Mouse (Mus musculus) brain, embryonic 14.5 days (tissue): ENCODE measurements around the gene Nectin1.

Experiments used
- CTCF ChIP-seq: fragments of 200-500 bp; IDR thresholded peaks from 2 replicates; pipeline ENCODE4 v1.5.1; 2012; ENCODE audit warnings: inconsistent platforms, mild to moderate bottlenecking, moderate library complexity, borderline replicate concordance; ENCODE audit not compliant: insufficient read depth, insufficient read length; ENCODE audit errors: extremely low read depth
- POLR2A ChIP-seq: fragments of 200-500 bp; IDR thresholded peaks from 2 replicates; pipeline ENCODE4 v1.6.1; 2012; ENCODE audit warnings: mild to moderate bottlenecking, inconsistent platforms, borderline replicate concordance; ENCODE audit not compliant: poor library complexity, insufficient read depth, insufficient read length, severe bottlenecking; ENCODE audit errors: extremely low read depth

GRCm38 (mm10) chr9:43828960-43829359, 85.2 kb downstream of the Nectin1 start:
- TF ChIP-seq CTCF (no peak), POLR2A (no peak)
